Mouse (Mus musculus): Measurements from ENCODE around the gene Trmu. TPM values are rescaled to one million over a fixed set of nuclear protein-coding genes. Genes with fewer than 3 reads are reported as not detected.
A peak's percentile ranks its signal among the peaks of the same experiment; 100 is the strongest.

Gene Trmu
- polyA plus RNA-seq, 1 experiment from 2014 or later: 37.3 TPM

DNA sequence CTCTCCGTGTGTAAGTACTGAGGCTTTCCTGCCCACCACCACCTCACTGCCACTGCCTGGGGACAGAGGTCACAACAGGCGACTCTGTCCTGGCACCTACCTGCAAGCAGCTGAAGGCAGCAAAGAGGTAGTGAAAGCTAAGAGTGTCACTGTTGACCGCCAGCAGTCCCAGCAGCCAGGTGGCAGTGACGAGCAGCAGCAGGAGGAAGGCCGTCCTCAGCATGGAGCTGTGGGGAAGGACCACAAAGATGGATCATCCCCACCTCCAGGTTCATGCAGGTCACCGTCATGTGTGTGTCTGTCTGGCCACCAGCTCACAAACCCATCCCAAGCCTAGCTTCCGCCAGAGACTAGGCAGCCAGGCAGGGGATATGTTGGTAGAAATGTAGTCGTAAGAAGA, 24.7 kb downstream of the Trmu start:
- 70% methylated on average over 8 of the region's 8 CpGs for WGBS
- Histone ChIP-seq H3K9ac (ENCODE audit: low read depth, low read length) (no peak overlapping the region), H3K4me2 (ENCODE audit: low read depth, low read length) (no peak overlapping the region), H3K9me3 (ENCODE audit: control insufficient read depth, low read length) (no peaks in the 10 kb centered on the region), H3K27ac (ENCODE audit: low read length) (no peak overlapping the region), H3K27me3 (replicated peaks; ENCODE audit: control insufficient read depth, insufficient read depth, low read length) (no peaks in the 10 kb centered on the region; the same call in 1 of the 2 replicates), H3K36me3 (ENCODE audit: control insufficient read depth, insufficient read depth, low read length) (no peaks in the 10 kb centered on the region), H3K4me1 (ENCODE audit: control insufficient read depth, insufficient read depth, low read length) (no peaks in the 10 kb centered on the region), H3K4me3 (ENCODE audit: low read length) (no peak overlapping the region)
- no peak for ATAC-seq

DNA sequence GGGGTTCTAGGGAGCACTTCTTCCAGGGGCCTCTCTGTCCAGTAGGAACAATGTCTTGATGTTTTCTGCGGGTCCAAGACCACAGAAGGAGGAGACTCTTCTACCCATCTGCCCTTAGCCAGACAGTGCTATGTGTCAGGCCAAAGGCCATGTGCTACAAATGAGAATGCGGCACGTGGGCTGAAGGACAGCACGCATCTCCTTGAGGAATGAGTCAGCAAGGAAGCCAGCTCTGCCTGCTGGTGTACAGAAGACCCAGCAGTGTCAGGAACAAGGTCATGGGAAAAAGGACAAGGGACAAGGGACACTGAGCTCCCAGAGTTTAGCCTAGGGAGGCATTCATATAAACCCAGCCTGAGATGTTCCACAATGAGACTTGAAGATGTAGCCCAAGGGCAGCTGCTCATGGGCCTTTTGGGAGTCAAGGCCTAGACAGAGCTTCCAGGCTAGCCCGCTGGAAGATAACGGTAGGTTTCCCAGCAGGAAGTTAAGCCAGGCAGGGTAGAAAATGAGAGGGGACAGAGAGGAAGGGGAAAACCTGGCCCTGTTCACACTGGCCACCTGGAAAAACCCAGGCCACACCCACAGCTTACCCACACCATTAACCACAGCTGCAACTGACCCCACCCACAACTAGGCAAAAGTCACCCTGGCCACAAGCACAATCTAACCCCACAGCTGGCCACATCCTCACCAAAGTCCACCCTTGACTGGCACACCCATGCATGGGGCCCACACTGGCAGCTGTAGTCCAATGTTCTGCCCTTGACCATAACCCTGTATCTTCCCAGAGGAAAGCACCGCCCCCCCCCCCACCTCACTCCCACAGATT, 29.8 kb downstream of the Trmu start:
- H3K4me1 ChIP-seq (ENCODE audit: control insufficient read depth, insufficient read depth, low read length): peaks cover 14% of the 10 kb centered on the region
- H3K27ac ChIP-seq (ENCODE audit: low read length): no peak overlapping the region
- 84% methylated on average over 7 of the region's 7 CpGs for WGBS
- no peaks in the 10 kb centered on the region for H3K9me3 ChIP-seq (ENCODE audit: control insufficient read depth, low read length)
- H3K27me3 ChIP-seq (replicated peaks; ENCODE audit: control insufficient read depth, insufficient read depth, low read length): no peaks in the 10 kb centered on the region
- no peak overlapping the region for H3K9ac ChIP-seq (ENCODE audit: low read depth, low read length)
- H3K4me2 ChIP-seq (ENCODE audit: low read depth, low read length): no peak overlapping the region
- ATAC-seq: peak; percentile 64
- no peaks in the 10 kb centered on the region for H3K36me3 ChIP-seq (ENCODE audit: control insufficient read depth, insufficient read depth, low read length)
- no peak overlapping the region for H3K4me3 ChIP-seq (ENCODE audit: low read length)

DNA sequence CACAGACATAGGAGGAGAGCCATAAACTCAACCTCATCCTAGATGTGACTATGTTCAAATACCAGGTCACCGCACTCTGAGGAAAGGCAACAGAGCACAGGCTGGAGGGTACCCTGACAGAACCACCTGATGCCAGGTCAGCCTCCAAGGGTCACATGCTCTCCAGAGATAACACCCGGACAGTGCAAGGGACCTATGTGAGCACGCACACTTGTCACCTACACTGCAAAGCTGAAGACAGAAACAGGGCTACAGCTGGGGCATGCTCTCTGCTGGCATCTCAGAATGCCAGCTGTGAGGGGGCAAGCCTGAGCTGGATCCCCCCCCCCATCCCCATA, 30.3 kb downstream of the Trmu start:
- H3K9ac ChIP-seq (ENCODE audit: low read depth, low read length): no peak overlapping the region; the same call in 1 of the 2 replicates
- H3K4me3 ChIP-seq (ENCODE audit: low read length): no peak overlapping the region
- no peaks in the 10 kb centered on the region for H3K9me3 ChIP-seq (ENCODE audit: control insufficient read depth, low read length)
- WGBS: 61% methylated on average over 3 of the region's 3 CpGs
- H3K4me2 ChIP-seq (ENCODE audit: low read depth, low read length): no peak overlapping the region
- peaks cover 14% of the 10 kb centered on the region for H3K4me1 ChIP-seq (ENCODE audit: control insufficient read depth, insufficient read depth, low read length)
- H3K36me3 ChIP-seq (ENCODE audit: control insufficient read depth, insufficient read depth, low read length): no peaks in the 10 kb centered on the region
- no peaks in the 10 kb centered on the region for H3K27me3 ChIP-seq (replicated peaks; ENCODE audit: control insufficient read depth, insufficient read depth, low read length)
- ATAC-seq: no peak; the same call in 1 of the 2 replicates
- H3K27ac ChIP-seq (ENCODE audit: low read length): no peak overlapping the region

DNA sequence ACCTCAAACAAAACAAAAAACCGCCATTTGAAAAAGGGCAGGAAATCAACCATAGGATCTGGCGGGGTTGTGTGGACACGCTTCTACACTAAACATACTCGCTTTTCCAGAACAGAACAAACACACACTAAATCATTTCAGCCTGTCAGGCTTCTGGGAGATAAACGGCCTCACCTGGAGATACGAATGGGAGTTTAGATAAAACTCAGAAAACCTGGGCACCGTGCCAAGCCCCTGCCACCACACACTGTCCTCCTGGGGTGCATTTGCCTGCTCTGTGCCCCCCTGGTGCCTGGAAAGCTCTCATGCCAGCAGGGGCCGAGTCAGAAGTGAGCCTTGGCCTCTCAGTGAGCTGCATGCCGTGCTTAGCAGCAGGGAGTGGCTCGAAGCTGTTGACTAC, 30.8 kb downstream of the Trmu start:
- Histone ChIP-seq H3K36me3 (ENCODE audit: control insufficient read depth, insufficient read depth, low read length) (no peaks in the 10 kb centered on the region), H3K4me2 (ENCODE audit: low read depth, low read length) (no peak overlapping the region)
- 20% methylated on average over 10 of the region's 10 CpGs for WGBS

DNA sequence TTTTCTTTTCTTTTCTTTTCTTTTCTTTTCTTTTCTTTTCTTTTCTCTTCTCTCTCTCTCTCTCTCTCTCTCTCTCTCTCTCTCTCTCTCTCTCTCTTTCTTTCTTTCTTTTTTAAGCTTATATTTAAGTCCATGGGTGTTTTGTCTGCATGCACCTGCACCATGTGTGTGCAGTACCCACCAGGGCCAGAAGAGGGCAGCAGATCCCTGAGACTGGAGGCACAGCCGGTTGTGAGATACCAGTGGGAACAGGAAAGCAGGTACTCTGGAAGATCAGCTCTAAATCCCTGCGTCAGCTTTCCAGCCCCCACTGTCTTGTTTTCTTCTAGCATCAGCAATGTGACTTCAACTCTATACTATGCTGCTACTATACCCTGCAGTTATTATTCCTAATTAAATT, 34.5 kb downstream of the Trmu start:
- Histone ChIP-seq H3K9ac (ENCODE audit: low read depth, low read length) (no peak overlapping the region), H3K4me2 (ENCODE audit: low read depth, low read length) (no peak overlapping the region), H3K36me3 (ENCODE audit: control insufficient read depth, insufficient read depth, low read length) (no peaks in the 10 kb centered on the region), H3K9me3 (ENCODE audit: control insufficient read depth, low read length) (no peaks in the 10 kb centered on the region), H3K27ac (ENCODE audit: low read length) (no peak overlapping the region), H3K4me1 (ENCODE audit: control insufficient read depth, insufficient read depth, low read length) (peaks cover 14% of the 10 kb centered on the region), H3K27me3 (replicated peaks; ENCODE audit: control insufficient read depth, insufficient read depth, low read length) (no peaks in the 10 kb centered on the region), H3K4me3 (ENCODE audit: low read length) (no peak overlapping the region)
- 41% methylated on average over 2 of the region's 2 CpGs for WGBS
- ATAC-seq: no peak

More for the DNA sequence above, 30.8 kb downstream of the Trmu start:
- no peaks in the 10 kb centered on the region for H3K27me3 ChIP-seq (replicated peaks; ENCODE audit: control insufficient read depth, insufficient read depth, low read length)
- H3K4me1 ChIP-seq (ENCODE audit: control insufficient read depth, insufficient read depth, low read length): peaks cover 14% of the 10 kb centered on the region
- H3K9me3 ChIP-seq (ENCODE audit: control insufficient read depth, low read length): no peaks in the 10 kb centered on the region
- ATAC-seq: peak; percentile 70
- H3K9ac ChIP-seq (ENCODE audit: low read depth, low read length): no peak overlapping the region; the same call in 1 of the 2 replicates
- H3K4me3 ChIP-seq (ENCODE audit: low read length): no peak overlapping the region
- no peak overlapping the region; the same call in 1 of the 2 replicates for H3K27ac ChIP-seq (ENCODE audit: low read length)

DNA sequence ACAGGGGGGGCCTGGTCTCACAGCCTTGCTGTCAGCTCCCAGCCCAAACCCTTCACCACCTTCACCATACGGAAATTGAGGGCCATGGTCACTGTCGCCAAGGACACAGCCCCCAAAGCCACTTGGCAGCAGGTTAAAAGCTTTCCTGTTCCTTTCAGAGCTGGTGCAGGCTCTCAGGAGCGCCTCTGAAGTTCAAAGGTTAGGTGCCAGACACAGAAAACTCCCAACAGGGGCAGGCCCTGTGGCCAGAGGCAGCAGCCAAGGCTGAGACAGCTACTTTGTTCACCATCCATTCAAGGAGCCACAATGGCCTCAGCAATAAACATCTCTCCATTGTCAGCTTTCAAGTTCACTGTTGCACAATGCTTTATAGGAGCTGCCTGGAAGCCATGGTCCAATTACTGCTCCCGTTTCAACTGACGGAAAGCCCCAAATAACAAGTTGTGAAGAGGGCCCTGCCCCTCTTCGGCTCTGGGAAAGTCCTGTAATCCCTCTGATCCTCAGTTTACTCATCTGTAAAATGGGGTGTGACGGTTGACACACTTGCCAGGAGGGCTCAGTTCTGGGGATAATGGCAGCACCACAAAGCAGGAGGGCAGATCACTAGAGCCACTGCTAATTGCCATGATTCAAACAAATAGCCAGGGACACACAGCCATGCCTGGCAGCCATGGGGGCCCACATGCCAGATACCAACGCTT, 40.2 kb downstream of the Trmu start:
- H3K36me3 ChIP-seq (ENCODE audit: control insufficient read depth, insufficient read depth, low read length): no peaks in the 10 kb centered on the region
- H3K4me2 ChIP-seq (ENCODE audit: low read depth, low read length): no peak overlapping the region
- no peak overlapping the region for H3K27ac ChIP-seq (ENCODE audit: low read length)
- ATAC-seq: no peak
- WGBS: 61% methylated on average over 8 of the region's 8 CpGs
- no peaks in the 10 kb centered on the region for H3K9me3 ChIP-seq (ENCODE audit: control insufficient read depth, low read length)
- no peaks in the 10 kb centered on the region for H3K4me1 ChIP-seq (ENCODE audit: control insufficient read depth, insufficient read depth, low read length)
- no peak overlapping the region for H3K9ac ChIP-seq (ENCODE audit: low read depth, low read length)
- no peak overlapping the region for H3K4me3 ChIP-seq (ENCODE audit: low read length)
- H3K27me3 ChIP-seq (replicated peaks; ENCODE audit: control insufficient read depth, insufficient read depth, low read length): no peaks in the 10 kb centered on the region

DNA sequence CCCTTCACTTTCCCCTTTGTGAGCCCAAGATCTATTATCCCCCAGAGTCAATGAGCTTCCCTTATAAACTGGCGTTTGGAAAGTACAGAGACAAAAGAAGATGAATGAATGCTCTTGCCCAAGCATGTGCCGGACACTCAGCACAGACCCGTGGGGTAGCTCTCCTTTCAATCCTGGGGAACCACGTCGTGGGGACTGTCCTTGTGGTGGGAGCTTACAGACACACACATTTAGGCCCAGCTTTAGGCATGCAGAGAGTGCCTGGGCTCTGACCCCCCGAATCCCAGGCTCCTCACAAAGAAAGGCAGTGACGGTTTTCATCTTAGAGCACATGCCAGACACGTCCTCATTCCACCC, 40.8 kb downstream of the Trmu start:
- Histone ChIP-seq H3K27me3 (replicated peaks; ENCODE audit: control insufficient read depth, insufficient read depth, low read length) (no peaks in the 10 kb centered on the region), H3K36me3 (ENCODE audit: control insufficient read depth, insufficient read depth, low read length) (no peaks in the 10 kb centered on the region), H3K4me2 (ENCODE audit: low read depth, low read length) (no peak overlapping the region), H3K4me1 (ENCODE audit: control insufficient read depth, insufficient read depth, low read length) (no peaks in the 10 kb centered on the region), H3K27ac (ENCODE audit: low read length) (no peak overlapping the region), H3K4me3 (ENCODE audit: low read length) (no peak overlapping the region), H3K9ac (ENCODE audit: low read depth, low read length) (no peak overlapping the region), H3K9me3 (ENCODE audit: control insufficient read depth, low read length) (no peaks in the 10 kb centered on the region)
- WGBS: 69% methylated on average over 8 of the region's 8 CpGs
- ATAC-seq: no peak

DNA sequence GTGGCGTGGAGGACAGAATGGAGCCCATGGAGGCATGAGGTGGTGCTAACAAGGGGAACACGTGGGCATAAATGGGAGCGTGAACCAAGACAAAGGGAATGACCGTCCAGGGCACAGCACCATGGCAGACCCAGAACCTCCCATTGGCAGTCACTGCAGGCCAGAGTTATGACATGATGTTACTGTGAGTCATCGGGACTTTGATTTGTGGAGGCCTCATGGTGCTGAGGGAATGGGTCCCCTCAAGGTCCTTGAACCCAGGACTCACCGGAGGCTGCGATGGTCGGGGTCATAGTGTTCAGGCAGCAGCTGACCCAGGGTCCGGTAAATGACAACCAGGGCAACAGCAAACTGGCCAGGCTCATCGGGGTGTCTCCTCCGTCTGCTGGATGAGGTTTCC, 42.7 kb downstream of the Trmu start:
- H3K27me3 ChIP-seq (replicated peaks; ENCODE audit: control insufficient read depth, insufficient read depth, low read length): no peaks in the 10 kb centered on the region
- ATAC-seq: no peak
- whole genome bisulfite sequencing: 90% methylated on average over 11 of the region's 11 CpGs
- H3K4me3 ChIP-seq (ENCODE audit: low read length): no peak overlapping the region
- no peaks in the 10 kb centered on the region for H3K4me1 ChIP-seq (ENCODE audit: control insufficient read depth, insufficient read depth, low read length)
- H3K4me2 ChIP-seq (ENCODE audit: low read depth, low read length): no peak overlapping the region
- H3K9me3 ChIP-seq (ENCODE audit: control insufficient read depth, low read length): no peaks in the 10 kb centered on the region
- H3K27ac ChIP-seq (ENCODE audit: low read length): no peak overlapping the region
- no peaks in the 10 kb centered on the region for H3K36me3 ChIP-seq (ENCODE audit: control insufficient read depth, insufficient read depth, low read length)
- H3K9ac ChIP-seq (ENCODE audit: low read depth, low read length): no peak overlapping the region

DNA sequence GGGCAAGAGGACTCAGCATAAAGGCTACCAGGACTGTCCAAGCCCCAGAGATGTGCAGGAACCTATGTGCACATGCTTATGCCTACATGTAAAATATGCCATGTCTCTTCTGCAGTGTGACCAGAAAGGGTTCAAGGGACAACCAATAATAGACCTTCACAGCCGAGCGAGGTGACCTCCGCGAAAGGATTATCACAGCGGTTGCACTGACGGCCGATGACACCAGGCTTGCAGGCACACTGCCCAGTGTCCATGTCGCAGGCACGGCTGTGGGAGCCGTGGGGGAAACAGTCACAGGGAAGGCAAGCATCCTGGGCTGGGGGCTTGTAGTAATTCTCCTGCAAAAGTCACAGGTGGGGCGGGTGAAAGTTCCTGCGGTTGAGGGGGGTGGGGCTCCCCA, 49.0 kb downstream of the Trmu start:
- Histone ChIP-seq H3K9me3 (ENCODE audit: control insufficient read depth, low read length) (no peaks in the 10 kb centered on the region), H3K27me3 (replicated peaks; ENCODE audit: control insufficient read depth, insufficient read depth, low read length) (no peaks in the 10 kb centered on the region), H3K4me3 (ENCODE audit: low read length) (no peak overlapping the region), H3K4me1 (ENCODE audit: control insufficient read depth, insufficient read depth, low read length) (no peaks in the 10 kb centered on the region), H3K27ac (ENCODE audit: low read length) (no peak overlapping the region), H3K36me3 (ENCODE audit: control insufficient read depth, insufficient read depth, low read length) (no peaks in the 10 kb centered on the region), H3K9ac (ENCODE audit: low read depth, low read length) (no peak overlapping the region), H3K4me2 (ENCODE audit: low read depth, low read length) (no peak overlapping the region)
- ATAC-seq: no peak
- WGBS: 83% methylated on average over 12 of the region's 12 CpGs
